Mouse (Mus musculus) MEL (cell line): ENCODE results near the gene Efr3b. TPM values are rescaled to one million over a fixed set of nuclear protein-coding genes. Genes with fewer than 3 reads are reported as not detected.

Source experiments
- DNase-seq: peaks from one replicate; pipeline ENCODE4 v3.0.0; 2011; ENCODE audit warnings: low read depth, low spot score
- H3K27ac ChIP-seq: 2 replicates; pipeline ENCODE4 v1.5.1; 2012; ENCODE audit warnings: low read depth, mild to moderate bottlenecking, control low read depth, low read length, moderate library complexity; ENCODE audit not compliant: control insufficient read depth
- H3K27me3 ChIP-seq, 2 experiments: fragments of 150-350 bp in 1 of 2; sonication (generic) in 1 of 2; 2 replicates each; pipeline ENCODE4 v1.6.1; 2012; ENCODE audit warnings: low read length in 2 of 2, mild to moderate bottlenecking in 2 of 2, improper control_type of control experiment in 1 of 2, moderate library complexity in 1 of 2; ENCODE audit not compliant: insufficient read depth in 2 of 2, control insufficient read depth in 1 of 2
- H3K36me3 ChIP-seq, 2 experiments: 2 replicates each; pipeline ENCODE4 v1.6.1; 2012 to 2014; ENCODE audit warnings: low read length in 2 of 2, improper control_type of control experiment in 1 of 2, inconsistent platforms in 1 of 2, mild to moderate bottlenecking in 1 of 2; ENCODE audit not compliant: insufficient read depth in 2 of 2, control insufficient read depth in 1 of 2
- H3K4me1 ChIP-seq, 2 experiments: fragments of 150-350 bp in 1 of 2; sonication (generic) in 1 of 2; 2 replicates each; pipeline ENCODE4 v1.6.1; 2012; ENCODE audit warnings: low read length in 2 of 2, improper control_type of control experiment in 1 of 2, mild to moderate bottlenecking in 1 of 2; ENCODE audit not compliant: insufficient read depth in 2 of 2, control insufficient read depth in 1 of 2
- H3K4me3 ChIP-seq, 2 experiments: fragments of 150-350 bp in 1 of 2; sonication (generic) in 1 of 2; 2 replicates each; pipeline ENCODE4 v1.5.1; 2012; ENCODE audit warnings: low read depth in 2 of 2, low read length in 2 of 2, mild to moderate bottlenecking in 2 of 2, moderate library complexity in 2 of 2, control low read depth in 1 of 2, improper control_type of control experiment in 1 of 2; ENCODE audit not compliant: control insufficient read depth in 1 of 2, insufficient read depth in 1 of 2
- H3K79me2 ChIP-seq: 2 replicates; pipeline ENCODE4 v1.6.1; 2012; ENCODE audit warnings: mild to moderate bottlenecking, low read length, moderate library complexity; ENCODE audit not compliant: control insufficient read depth, poor library complexity, insufficient read depth
- H3K9ac ChIP-seq: 2 replicates; pipeline ENCODE4 v1.6.1; 2012; ENCODE audit warnings: low read depth, mild to moderate bottlenecking, control low read depth, low read length, moderate library complexity; ENCODE audit not compliant: control insufficient read depth, poor library complexity, severe bottlenecking
- H3K9me3 ChIP-seq: fragments of 150-350 bp; sonication (generic); replicated peaks from 2 replicates; pipeline ENCODE4 v1.6.1; 2012; ENCODE audit warnings: mild to moderate bottlenecking, low read length, improper control_type of control experiment, moderate library complexity; ENCODE audit not compliant: insufficient read depth
- CHD1 ChIP-seq: IDR thresholded peaks from 2 replicates; pipeline ENCODE4 v1.6.1; 2012; ENCODE audit warnings: low read depth, mild to moderate bottlenecking, inconsistent platforms, low read length, improper control_type of control experiment
- CTCF ChIP-seq, 3 experiments: IDR thresholded peaks in 2 of 3; conservative IDR thresholded peaks in 1 of 3; 2 replicates each; pipeline ENCODE4 v1.5.1; 2011 to 2012; ENCODE audit warnings: low read length in 3 of 3, low read depth in 2 of 3, mild to moderate bottlenecking in 2 of 3, improper control_type of control experiment in 1 of 3, inconsistent platforms in 1 of 3, mixed read lengths in 1 of 3, moderate library complexity in 1 of 3; ENCODE audit not compliant: control insufficient read depth in 1 of 3, insufficient read depth in 1 of 3, poor library complexity in 1 of 3, severe bottlenecking in 1 of 3
- E2F4 ChIP-seq: IDR thresholded peaks from 2 replicates; pipeline ENCODE4 v1.6.1; 2011; ENCODE audit warnings: low read depth, low read length, improper control_type of control experiment, borderline replicate concordance
- ELF1 ChIP-seq: IDR thresholded peaks from 2 replicates; pipeline ENCODE4 v1.6.1; 2014; ENCODE audit warnings: low read depth, mild to moderate bottlenecking, inconsistent platforms, low read length, improper control_type of control experiment, moderate library complexity
- ETS1 ChIP-seq: IDR thresholded peaks from 2 replicates; pipeline ENCODE4 v1.6.1; 2012; ENCODE audit warnings: low read depth, mild to moderate bottlenecking, inconsistent platforms, low read length, improper control_type of control experiment, moderate library complexity
- GATA1 ChIP-seq: IDR thresholded peaks from 2 replicates; pipeline ENCODE4 v1.6.1; 2011; ENCODE audit warnings: low read depth, low read length, improper control_type of control experiment
- HCFC1 ChIP-seq: IDR thresholded peaks from 2 replicates; pipeline ENCODE4 v1.6.1; 2012; ENCODE audit warnings: low read depth, mild to moderate bottlenecking, inconsistent platforms, low read length, improper control_type of control experiment, moderate library complexity
- JUND ChIP-seq: IDR thresholded peaks from 2 replicates; pipeline ENCODE4 v1.6.1; 2011; ENCODE audit warnings: low read depth, mild to moderate bottlenecking, improper control_type of control experiment, low read length
- KAT2A ChIP-seq: conservative IDR thresholded peaks from 2 replicates; pipeline ENCODE4 v1.6.1; 2012; ENCODE audit warnings: low read depth, low read length, improper control_type of control experiment, inconsistent platforms
- MAFK ChIP-seq: IDR thresholded peaks from 2 replicates; pipeline ENCODE4 v1.6.1; 2011; ENCODE audit warnings: low read depth, mild to moderate bottlenecking, low read length, improper control_type of control experiment, borderline replicate concordance
- MAZ ChIP-seq: IDR thresholded peaks from 2 replicates; pipeline ENCODE4 v1.6.1; 2012; ENCODE audit warnings: low read depth, mild to moderate bottlenecking, inconsistent platforms, low read length, improper control_type of control experiment
- MEF2A ChIP-seq: IDR thresholded peaks from 2 replicates; pipeline ENCODE4 v1.6.1; 2014; ENCODE audit warnings: low read depth, mild to moderate bottlenecking, inconsistent platforms, low read length, improper control_type of control experiment; ENCODE audit not compliant: poor library complexity, insufficient replicate concordance, severe bottlenecking; ENCODE audit errors: extremely low read depth
- NELFE ChIP-seq: IDR thresholded peaks from 2 replicates; pipeline ENCODE4 v1.6.1; 2011; ENCODE audit warnings: low read depth, low read length, improper control_type of control experiment
- NRF1 ChIP-seq: IDR thresholded peaks from 2 replicates; pipeline ENCODE4 v1.6.1; 2014; ENCODE audit warnings: low read depth, mild to moderate bottlenecking, inconsistent platforms, low read length, improper control_type of control experiment, moderate library complexity; ENCODE audit not compliant: poor library complexity, insufficient read depth, severe bottlenecking
- POLR2AphosphoS2 ChIP-seq: IDR thresholded peaks from 2 replicates; pipeline ENCODE4 v1.6.1; 2011; ENCODE audit warnings: low read length, improper control_type of control experiment
- RAD21 ChIP-seq: IDR thresholded peaks from 2 replicates; pipeline ENCODE4 v1.6.1; 2011; ENCODE audit warnings: mild to moderate bottlenecking, low read depth, low read length, improper control_type of control experiment
- SIN3A ChIP-seq: IDR thresholded peaks from 2 replicates; pipeline ENCODE4 v1.6.1; 2012; ENCODE audit warnings: low read length, improper control_type of control experiment, inconsistent platforms
- TAL1 ChIP-seq: IDR thresholded peaks from 2 replicates; pipeline ENCODE4 v1.6.1; 2012; ENCODE audit warnings: mild to moderate bottlenecking, inconsistent platforms, low read length, moderate library complexity, mixed read lengths
- TBP ChIP-seq: IDR thresholded peaks from 2 replicates; pipeline ENCODE4 v1.8.0; 2011; ENCODE audit warnings: low read depth, low read length, improper control_type of control experiment
- TCF12 ChIP-seq: IDR thresholded peaks from 2 replicates; pipeline ENCODE4 v1.6.1; 2014; ENCODE audit warnings: low read depth, mild to moderate bottlenecking, inconsistent platforms, low read length, improper control_type of control experiment, moderate library complexity
- USF1 ChIP-seq: IDR thresholded peaks from 2 replicates; pipeline ENCODE4 v1.6.1; 2014; ENCODE audit warnings: low read depth, mild to moderate bottlenecking, inconsistent platforms, low read length, improper control_type of control experiment, moderate library complexity
- ZC3H11A ChIP-seq: IDR thresholded peaks from 2 replicates; pipeline ENCODE4 v1.6.1; 2012; ENCODE audit warnings: low read depth, mild to moderate bottlenecking, inconsistent platforms, low read length, improper control_type of control experiment
- ZKSCAN1 ChIP-seq: IDR thresholded peaks from 2 replicates; pipeline ENCODE4 v1.6.1; 2012; ENCODE audit warnings: low read depth, mild to moderate bottlenecking, inconsistent platforms, low read length, improper control_type of control experiment, moderate library complexity
- ZMIZ1 ChIP-seq: IDR thresholded peaks from 2 replicates; pipeline ENCODE4 v1.6.1; 2012; ENCODE audit warnings: low read depth, mild to moderate bottlenecking, inconsistent platforms, low read length, improper control_type of control experiment, moderate library complexity
- polyA plus RNA-seq, 2 experiments: library from polyadenylated mRNA; stranded (reverse) in 1 of 2; unstranded in 1 of 2; fragments of >175 nt in 1 of 2; fragments of >200 nt in 1 of 2; gene quantifications; 2 replicates each; pipeline versions ENCODE4 v1.2.1 to v1.2.4; 2012; ENCODE audit warnings: low replicate concordance in 2 of 2, low read depth in 1 of 2; ENCODE audit not compliant: insufficient read length in 2 of 2, insufficient read depth in 1 of 2, missing spikeins in 1 of 2
- total RNA-seq: library from RNA; depleted of rRNA; stranded (reverse); fragments of 300-350 nt; gene quantifications from 2 replicates; pipeline ENCODE4 v1.2.3, GENCODE M21; 2012

The Efr3b gene
- total and polyA plus RNA-seq, 3 experiments: 1.5 to 1.7 TPM; not detected in 1

DNA sequence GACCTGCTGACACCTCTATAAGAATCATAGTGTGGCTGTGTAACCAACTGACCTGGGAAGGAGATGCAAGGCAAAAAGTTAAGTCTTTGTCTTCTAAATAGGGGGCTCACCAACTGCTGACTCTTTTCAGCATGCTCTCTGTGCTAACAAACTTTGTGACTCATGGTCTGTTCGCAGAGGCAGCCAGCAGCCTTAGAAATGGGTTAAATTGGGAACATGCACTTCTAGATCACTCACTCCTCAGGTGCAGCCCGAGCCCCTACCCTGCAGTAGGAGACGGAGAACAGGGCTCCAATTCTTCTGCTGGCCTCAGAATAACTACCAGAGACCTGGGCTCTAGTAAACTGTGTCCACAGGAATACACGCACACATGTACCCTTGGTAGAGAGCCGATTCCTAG lies 1.2 kb downstream of the Efr3b start:
- Histone ChIP-seq H3K27ac (no peak overlapping the region), H3K9ac (no peak overlapping the region), H3K9me3 (no peaks in the 10 kb centered on the region), H3K4me1 (peaks cover 0 to 5% of the 10 kb centered on the region in 2 experiments; a peak in 2 of 4 replicates), H3K4me3 (no peak overlapping the region), H3K27me3 (peaks cover 2 to 4% of the 10 kb centered on the region in 2 experiments; a peak in 3 of 4 replicates), H3K36me3 (no peaks in the 10 kb centered on the region), H3K79me2 (no peaks in the 10 kb centered on the region; the same call in 1 of the 2 replicates)
- DNase-seq: no peak
- TF ChIP-seq CHD1: no peak
- no peak for TF ChIP-seq ZKSCAN1
- TF ChIP-seq ZMIZ1: no peak
- no peak for TF ChIP-seq NRF1
- TF ChIP-seq HCFC1: no peak
- no peak for TF ChIP-seq CTCF (IDR thresholded peaks at IDR 0.05 in 2 of 3, conservative IDR thresholded peaks at IDR 0.05 in 1 of 3; ENCODE audit: control insufficient read depth in 1 of 3, insufficient read depth in 1 of 3, low read depth in 2 of 3, low read length in 3 of 3, poor library complexity in 1 of 3, severe bottlenecking in 1 of 3)
- no peak for TF ChIP-seq RAD21
- TF ChIP-seq E2F4: no peak
- TF ChIP-seq MAZ: no peak
- TF ChIP-seq ELF1: no peak
- no peak for TF ChIP-seq NELFE
- TF ChIP-seq KAT2A: no peak
- TF ChIP-seq GATA1: no peak
- no peak for TF ChIP-seq MEF2A
- TF ChIP-seq SIN3A: no peak
- TF ChIP-seq ETS1: no peak
- TF ChIP-seq TCF12: no peak
- TF ChIP-seq TAL1: no peak
- TF ChIP-seq ZC3H11A: no peak

DNA sequence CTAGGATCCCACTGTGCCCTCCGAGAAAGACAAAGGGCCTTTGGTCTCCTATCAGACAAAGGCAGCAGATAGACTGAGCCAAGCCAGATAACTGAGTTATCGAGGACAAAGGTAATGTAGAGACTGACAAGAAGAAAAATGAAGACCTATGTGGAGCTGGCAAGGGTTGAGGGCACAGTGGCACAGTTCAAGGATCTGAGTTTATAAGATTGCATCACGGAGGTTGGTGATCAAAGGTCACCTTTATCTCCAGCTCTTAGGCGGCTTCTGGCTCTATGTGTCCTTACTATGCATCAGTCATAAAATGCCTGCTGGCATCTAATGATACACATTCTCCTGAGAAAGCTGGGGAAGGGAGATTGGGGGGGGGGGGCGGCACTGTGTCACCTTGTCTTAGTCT lies 2.6 kb downstream of the Efr3b start:
- no peaks in the 10 kb centered on the region for H3K36me3 ChIP-seq
- H3K4me1 ChIP-seq: peaks cover 0 to 5% of the 10 kb centered on the region in 2 experiments; a peak in 2 of 4 replicates
- H3K79me2 ChIP-seq: no peaks in the 10 kb centered on the region; the same call in 1 of the 2 replicates
- DNase-seq: no peak
- no peak for TF ChIP-seq TBP
- no peak for TF ChIP-seq MAFK
- no peak for TF ChIP-seq JUND
- TF ChIP-seq USF1: no peak
- no peak for TF ChIP-seq POLR2AphosphoS2
- peaks cover 2 to 4% of the 10 kb centered on the region in 2 experiments; a peak in 3 of 4 replicates for H3K27me3 ChIP-seq
- no peak overlapping the region for H3K27ac ChIP-seq
- no peak overlapping the region for H3K9ac ChIP-seq
- H3K4me3 ChIP-seq: no peak overlapping the region
- H3K9me3 ChIP-seq: no peaks in the 10 kb centered on the region
